Mouse (Mus musculus) retina, postnatal 7 days (tissue): ENCODE results near the gene Catip.

Experiments used
- DNase-seq: peaks from one replicate; pipeline ENCODE4 v3.0.0-alpha.2; 2012; ENCODE audit warnings: low read depth, low spot score

Catip gene

GRCm38 (mm10) chr1:74342308-74342707, 19.6 kb upstream of the Catip start:
- no peak for DNase-seq

- DNase-seq, result no peak
Measured at GRCm38 (mm10) chr1:74343161-74343560, 18.7 kb upstream of the Catip start.

- no peak for DNase-seq
Measured at GRCm38 (mm10) chr1:74344163-74344916, 17.6 kb upstream of the Catip start.

- DNase-seq, result no peak
Measured at GRCm38 (mm10) chr1:74351185-74351769, 10.6 kb upstream of the Catip start.

- DNase-seq, result no peak
Measured at GRCm38 (mm10) chr1:74352532-74353096, 9.3 kb upstream of the Catip start.

- DNase-seq, result no peak
Measured at GRCm38 (mm10) chr1:74353453-74354229, 8.3 kb upstream of the Catip start.

- no peak for DNase-seq
Measured at GRCm38 (mm10) chr1:74357531-74357930, 4.4 kb upstream of the Catip start.

- no peak for DNase-seq
Measured at GRCm38 (mm10) chr1:74359952-74360517, 1.9 kb upstream of the Catip start.

GRCm38 (mm10) chr1:74362325-74363229, 669 bp downstream of the Catip start:
- DNase-seq, result no peak

- DNase-seq, result no peak
Measured at GRCm38 (mm10) chr1:74363437-74363836, 1.5 kb downstream of the Catip start.

- DNase-seq, result no peak
Measured at GRCm38 (mm10) chr1:74364270-74364669, 2.4 kb downstream of the Catip start.

GRCm38 (mm10) chr1:74367886-74368645, 6.2 kb downstream of the Catip start:
- no peak for DNase-seq

- no peak for DNase-seq
Measured at GRCm38 (mm10) chr1:74370040-74370439, 8.1 kb downstream of the Catip start.

GRCm38 (mm10) chr1:74373372-74373771, 11.5 kb downstream of the Catip start:
- DNase-seq, result no peak

GRCm38 (mm10) chr1:74374980-74375379, 13.1 kb downstream of the Catip start, which contains the start of gene Slc11a1:
Slc11a1 (plus strand) TSS chr1:74375195.
- no peak for DNase-seq

- no peak for DNase-seq
Measured at GRCm38 (mm10) chr1:74375561-74375960, 13.7 kb downstream of the Catip start.

- DNase-seq, result no peak
Measured at GRCm38 (mm10) chr1:74376396-74376795, 14.5 kb downstream of the Catip start.

- no peak for DNase-seq
Measured at GRCm38 (mm10) chr1:74379058-74379504, 17.2 kb downstream of the Catip start.

- no peak for DNase-seq
Measured at GRCm38 (mm10) chr1:74380484-74380883, 18.6 kb downstream of the Catip start.

- DNase-seq, result no peak
Measured at GRCm38 (mm10) chr1:74381588-74382021, 19.7 kb downstream of the Catip start.
